Mouse (Mus musculus): ENCODE data around the gene Ddx18. TPM values are rescaled to one million over a fixed set of nuclear protein-coding genes. Genes with fewer than 3 reads are reported as not detected.

Gene Ddx18
- 10 to 100 TPM; 14.7 to 22.0 TPM for total RNA-seq (2023)

GRCm38 (mm10) chr1:121567521-121568489 lies at the start of gene Ddx18:
Gene Ddx18 (minus strand): TSS chr1:121567989.

GRCm38 (mm10) chr1:121528399-121528720 lies 39.4 kb downstream of the Ddx18 start, which contains the start of gene Htr5b:
Gene Htr5b (minus strand): TSS chr1:121528465.

Other genes with a start within 250 kb of the Ddx18 start
- 10 to 100 TPM; 13.3 to 13.7 TPM for gene Insig2, start 235.4 kb downstream of the Ddx18 start, total RNA-seq (2023)
- gene Ccdc93, start 136.9 kb downstream of the Ddx18 start, total RNA-seq (2023): 10 to 100 TPM; 18.9 to 21.1 TPM
- gene Htr5b, start 39.5 kb downstream of the Ddx18 start, total RNA-seq (2023): not detected